Mouse (Mus musculus) heart, adult 9 months (tissue): ENCODE data around the gene U2surp.

ENCODE experiments used
- DNase-seq, 2 experiments: peaks; one replicate each; pipeline ENCODE4 v3.0.0; 2022; ENCODE audit warnings: low spot score in 2 of 2

The U2surp gene

GRCm38 (mm10) chr9:95511472-95512330 lies at the start of gene U2surp:
Gene U2surp (minus strand): TSS chr9:95511996.
- peak; percentile 94 to 97 for DNase-seq

- DNase-seq: peak in 1 of 2 experiments; percentile 21
Measured at GRCm38 (mm10) chr9:95559936-95560735, 48.3 kb upstream of the U2surp start.

- no peak for DNase-seq
Measured at GRCm38 (mm10) chr9:95559059-95559935, 47.5 kb upstream of the U2surp start, which contains the start of gene Paqr9. Gene Paqr9 (plus strand): TSS chr9:95559657.

- no peak for DNase-seq
Measured at GRCm38 (mm10) chr9:95558726-95559058, 46.9 kb upstream of the U2surp start.

GRCm38 (mm10) chr9:95557722-95558121 lies 45.9 kb upstream of the U2surp start:
- no peak for DNase-seq

GRCm38 (mm10) chr9:95556067-95556512 lies 44.3 kb upstream of the U2surp start:
- DNase-seq: no peak

- DNase-seq: no peak
Measured at GRCm38 (mm10) chr9:95555233-95555740, 43.5 kb upstream of the U2surp start.

GRCm38 (mm10) chr9:95554231-95555221 lies 42.7 kb upstream of the U2surp start:
- no peak for DNase-seq

- DNase-seq: no peak
Measured at GRCm38 (mm10) chr9:95552175-95552705, 40.4 kb upstream of the U2surp start.

GRCm38 (mm10) chr9:95550856-95551774 lies 39.3 kb upstream of the U2surp start:
- peak; percentile 57 to 58 for DNase-seq

GRCm38 (mm10) chr9:95549626-95550411 lies 38.0 kb upstream of the U2surp start:
- no peak for DNase-seq

- no peak for DNase-seq
Measured at GRCm38 (mm10) chr9:95546679-95547078, 34.9 kb upstream of the U2surp start.

GRCm38 (mm10) chr9:95544598-95544997 lies 32.8 kb upstream of the U2surp start:
- no peak for DNase-seq

GRCm38 (mm10) chr9:95542475-95542874 lies 30.7 kb upstream of the U2surp start:
- DNase-seq: no peak

- DNase-seq: no peak
Measured at GRCm38 (mm10) chr9:95541650-95542432, 30.0 kb upstream of the U2surp start.

- DNase-seq: no peak
Measured at GRCm38 (mm10) chr9:95541208-95541607, 29.4 kb upstream of the U2surp start.

GRCm38 (mm10) chr9:95540487-95540886 lies 28.7 kb upstream of the U2surp start:
- peak in 1 of 2 experiments; percentile 22 for DNase-seq
